Mouse (Mus musculus): ENCODE measurements around the gene Igf1r.

Gene Igf1r

GRCm38 (mm10) chr7:68054498-68054897 is 101.9 kb downstream of the Igf1r start:
- DNase-seq (ENCODE audit: low read depth): no peak

GRCm38 (mm10) chr7:68054956-68055355 is 102.3 kb downstream of the Igf1r start:
- DNase-seq (ENCODE audit: low read depth): no peak

- peak; percentile 31 for DNase-seq (ENCODE audit: low read depth)
Observed at GRCm38 (mm10) chr7:68057010-68057409, 104.4 kb downstream of the Igf1r start.

- no peak for DNase-seq (ENCODE audit: low read depth)
Observed at GRCm38 (mm10) chr7:68059690-68060089, 107.1 kb downstream of the Igf1r start.

GRCm38 (mm10) chr7:68061434-68061833 is 108.8 kb downstream of the Igf1r start:
- DNase-seq (ENCODE audit: low read depth): no peak

GRCm38 (mm10) chr7:68062170-68062848 is 109.7 kb downstream of the Igf1r start:
- DNase-seq (ENCODE audit: low read depth): no peak

GRCm38 (mm10) chr7:68062849-68063208 is 110.2 kb downstream of the Igf1r start:
- DNase-seq (ENCODE audit: low read depth): no peak

- DNase-seq (ENCODE audit: low read depth): no peak
Observed at GRCm38 (mm10) chr7:68063711-68064110, 111.1 kb downstream of the Igf1r start.

GRCm38 (mm10) chr7:68064120-68064519 is 111.5 kb downstream of the Igf1r start:
- DNase-seq (ENCODE audit: low read depth): no peak

GRCm38 (mm10) chr7:68064647-68065362 is 112.2 kb downstream of the Igf1r start:
- DNase-seq (ENCODE audit: low read depth): no peak

GRCm38 (mm10) chr7:68065904-68066303 is 113.3 kb downstream of the Igf1r start:
- no peak for DNase-seq (ENCODE audit: low read depth)

- no peak for DNase-seq (ENCODE audit: low read depth)
Observed at GRCm38 (mm10) chr7:68067321-68067720, 114.7 kb downstream of the Igf1r start.

- no peak for DNase-seq (ENCODE audit: low read depth)
Observed at GRCm38 (mm10) chr7:68069324-68069723, 116.7 kb downstream of the Igf1r start.

- peak; percentile 44 for DNase-seq (ENCODE audit: low read depth)
Observed at GRCm38 (mm10) chr7:68070030-68070429, 117.4 kb downstream of the Igf1r start.

GRCm38 (mm10) chr7:68070626-68071025 is 118.0 kb downstream of the Igf1r start:
- DNase-seq (ENCODE audit: low read depth): peak; percentile 95

GRCm38 (mm10) chr7:68071050-68071449 is 118.4 kb downstream of the Igf1r start:
- no peak for DNase-seq (ENCODE audit: low read depth)

GRCm38 (mm10) chr7:68071749-68072148 is 119.1 kb downstream of the Igf1r start:
- DNase-seq (ENCODE audit: low read depth): no peak

- no peak for DNase-seq (ENCODE audit: low read depth)
Observed at GRCm38 (mm10) chr7:68072524-68073459, 120.2 kb downstream of the Igf1r start.

- peak; percentile 65 for DNase-seq (ENCODE audit: low read depth)
Observed at GRCm38 (mm10) chr7:68073460-68073806, 120.8 kb downstream of the Igf1r start.

GRCm38 (mm10) chr7:68074748-68075147 is 122.1 kb downstream of the Igf1r start:
- no peak for DNase-seq (ENCODE audit: low read depth)

GRCm38 (mm10) chr7:68075401-68075800 is 122.8 kb downstream of the Igf1r start:
- DNase-seq (ENCODE audit: low read depth): no peak

GRCm38 (mm10) chr7:68080122-68080845 is 127.7 kb downstream of the Igf1r start:
- no peak for DNase-seq (ENCODE audit: low read depth)
